Mouse (Mus musculus) midbrain, postnatal 0 days (tissue): Measurements from ENCODE around the gene Traf3ip3. TPM values are rescaled to one million over a fixed set of nuclear protein-coding genes. Genes with fewer than 3 reads are reported as not detected.

Source experiments
- ATAC-seq: fragments of 200-750 bp; cut with Nextera tagmentation; 2 replicates; pipeline ENCODE4 v1.8.0; 2017; ENCODE audit warnings: moderate number of reproducible peaks, mild to moderate bottlenecking, moderate TSS enrichment, moderate library complexity; ENCODE audit not compliant: low FRiP score
- DNase-seq: peaks from one replicate; pipeline ENCODE4 v3.0.0-alpha.2; 2015; ENCODE audit warnings: low spot score
- H3K27ac ChIP-seq: fragments of 300-500 bp; sonication (generic); 2 replicates; pipeline ENCODE4 v1.5.1; 2014; ENCODE audit warnings: low read depth, mild to moderate bottlenecking, low read length, mixed read lengths
- H3K27me3 ChIP-seq: fragments of 300-500 bp; sonication (generic); 2 replicates; pipeline ENCODE4 v1.6.1; 2014; ENCODE audit warnings: low read length, control low read depth, mixed read lengths; ENCODE audit not compliant: insufficient read depth
- H3K36me3 ChIP-seq: fragments of 300-500 bp; sonication (generic); 2 replicates; pipeline ENCODE4 v1.6.1; 2014; ENCODE audit warnings: low read length, control low read depth, mixed read lengths; ENCODE audit not compliant: insufficient read depth
- H3K4me1 ChIP-seq: fragments of 300-500 bp; sonication (generic); 2 replicates; pipeline ENCODE4 v1.6.1; 2014; ENCODE audit warnings: mild to moderate bottlenecking, control low read depth, antibody characterized with exemption, low read length, mixed read lengths; ENCODE audit not compliant: insufficient read depth
- H3K4me2 ChIP-seq: fragments of 300-500 bp; sonication (generic); 2 replicates; pipeline ENCODE4 v1.6.1; 2014; ENCODE audit warnings: low read depth, mild to moderate bottlenecking, low read length, mixed read lengths; ENCODE audit not compliant: poor library complexity, severe bottlenecking
- H3K4me3 ChIP-seq: fragments of 300-500 bp; sonication (generic); 2 replicates; pipeline ENCODE4 v1.5.1; 2014; ENCODE audit warnings: low read depth, mild to moderate bottlenecking, low read length, moderate library complexity
- H3K9ac ChIP-seq: fragments of 300-500 bp; sonication (generic); replicated peaks from 2 replicates; pipeline ENCODE4 v1.6.1; 2014; ENCODE audit warnings: mild to moderate bottlenecking, low read length, moderate library complexity, mixed read lengths; ENCODE audit not compliant: poor library complexity, severe bottlenecking
- H3K9me3 ChIP-seq: fragments of 300-500 bp; sonication (generic); 2 replicates; pipeline ENCODE4 v1.6.1; 2016; ENCODE audit warnings: low read length, control low read depth
- CTCF ChIP-seq: IDR thresholded peaks from 2 replicates; pipeline ENCODE4 v1.5.1; 2016; ENCODE audit warnings: antibody characterized with exemption, mild to moderate bottlenecking
- WGBS: fragments of 180-500 bp; shearing (Covaris S2); extraction: QIAGEN DNeasy Blood & Tissue Kit; methylation state at CpG from one replicate; pipeline ENCODE4 v1.1.7; 2014; 5-methylcytosine and 5-hydroxymethylcytosine counted together
- polyA plus RNA-seq: library from polyadenylated mRNA; unstranded; fragments of >200 nt; fragmentation: Nextera tagmentation; extraction: Ambion mirVana; gene quantifications from 2 replicates; pipeline ENCODE4 v1.2.1, GENCODE M21; 2015
- total RNA-seq: library from RNA; depleted of rRNA; stranded (reverse); fragments of >200 nt; gene quantifications from 2 replicates; pipeline ENCODE4 v1.2.3, GENCODE M21; 2014

Traf3ip3 gene
- total and polyA plus RNA-seq, 2 experiments from 2014 or later, result 1.9 to 2.4 TPM

DNA sequence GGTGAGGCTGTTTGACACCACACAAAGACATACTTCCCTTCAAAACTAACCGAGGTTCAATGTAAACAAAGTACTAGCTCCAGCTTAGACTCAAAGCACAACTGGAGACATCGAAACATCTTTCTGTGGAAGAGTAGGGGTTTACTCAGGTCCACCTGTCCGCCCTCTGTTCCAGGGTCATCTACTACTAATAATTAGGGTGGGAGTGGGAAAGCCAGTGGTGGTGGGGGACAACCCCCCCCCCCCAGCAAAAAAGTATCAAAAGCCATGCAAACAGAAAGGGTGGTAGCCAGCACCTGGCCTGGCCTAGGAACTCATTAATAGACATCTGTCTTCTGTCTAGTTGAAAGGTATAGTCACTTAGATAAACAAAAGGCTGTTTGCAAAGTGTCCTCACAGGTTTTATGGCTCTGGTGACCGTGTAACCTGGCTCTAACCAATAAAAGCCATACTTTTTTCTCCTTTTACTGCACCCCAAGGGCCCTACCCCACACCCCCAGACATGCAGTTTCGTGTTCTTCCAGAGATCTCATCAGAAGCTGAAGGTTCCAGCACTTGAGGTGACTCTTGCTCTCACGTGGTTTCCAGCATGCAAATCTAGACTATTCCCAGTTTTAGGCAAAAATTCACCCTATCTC, 70.1 kb downstream of the Traf3ip3 start:
- WGBS, result 88% methylated on average over 6 of the region's 6 CpGs

DNA sequence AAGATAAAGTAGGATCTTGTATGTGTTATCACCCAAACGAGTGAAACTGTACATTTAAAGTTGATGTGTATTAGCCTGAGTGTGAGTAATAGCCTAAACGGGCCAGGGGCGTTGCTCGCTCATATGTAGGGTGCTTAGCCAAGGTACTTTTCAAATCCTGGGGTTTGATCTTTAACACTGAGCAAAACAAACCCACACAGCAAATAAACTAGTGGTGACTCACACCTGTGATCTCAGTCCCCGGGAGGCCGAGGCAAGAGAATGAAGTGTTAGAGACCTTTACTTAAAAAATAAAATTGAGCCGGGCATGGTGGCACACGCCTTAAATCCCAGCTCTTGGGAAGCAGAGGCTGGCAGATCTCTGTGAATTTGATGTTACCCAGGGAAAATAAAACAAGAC, 70.7 kb downstream of the Traf3ip3 start:
- H3K9me3 ChIP-seq, result no peaks in the 10 kb centered on the region
- no peak for DNase-seq
- no peaks in the 10 kb centered on the region for H3K27me3 ChIP-seq
- H3K9ac ChIP-seq, result peak overlapping the region; percentile 34; the same call in 1 of the 2 replicates
- H3K36me3 ChIP-seq, result peaks cover 11% of the 10 kb centered on the region
- no peak for TF ChIP-seq CTCF
- H3K27ac ChIP-seq, result peak overlapping the region; percentile 77
- WGBS, result 84% methylated on average over 8 of the region's 8 CpGs
- H3K4me2 ChIP-seq, result peak overlapping the region; percentile 38
- peak overlapping the region; percentile 90; the same call in 1 of the 2 replicates for H3K4me3 ChIP-seq
- no peak for ATAC-seq
- 0 out of 2 replicates have a peak, but pooled peaks cover 3% of the 10 kb centered on the region for H3K4me1 ChIP-seq

More for the DNA sequence above, 70.1 kb downstream of the Traf3ip3 start:
- ATAC-seq, result no peak
- H3K4me3 ChIP-seq, result no peak overlapping the region
- no peak overlapping the region for H3K9ac ChIP-seq
- no peak for TF ChIP-seq CTCF
- no peaks in the 10 kb centered on the region for H3K27me3 ChIP-seq
- peaks cover 11% of the 10 kb centered on the region for H3K36me3 ChIP-seq
- no peak overlapping the region for H3K27ac ChIP-seq
- no peak for DNase-seq
- 0 out of 2 replicates have a peak, but pooled peaks cover 3% of the 10 kb centered on the region for H3K4me1 ChIP-seq
- no peaks in the 10 kb centered on the region for H3K9me3 ChIP-seq
- no peak overlapping the region for H3K4me2 ChIP-seq

DNA sequence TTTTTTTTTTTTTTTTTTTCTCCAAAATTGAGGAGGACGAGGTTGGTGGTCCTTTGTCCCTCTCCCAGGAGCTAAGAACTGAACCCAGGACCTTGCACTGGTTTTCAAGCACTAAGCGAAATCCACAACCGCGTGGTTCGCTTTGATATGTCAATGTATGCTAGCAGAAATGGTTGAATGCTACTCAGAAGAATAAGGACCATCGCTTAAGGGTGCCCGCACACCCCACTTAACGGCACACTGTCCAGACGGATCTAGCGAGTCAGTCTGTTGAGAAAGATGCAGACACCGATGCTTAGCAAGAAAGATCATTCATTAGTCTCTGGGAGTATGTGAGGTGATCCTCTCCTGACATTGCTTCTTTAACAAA, 71.1 kb downstream of the Traf3ip3 start:
- H3K9ac ChIP-seq, result peak overlapping the region; percentile 34
- no peaks in the 10 kb centered on the region for H3K27me3 ChIP-seq
- H3K27ac ChIP-seq, result peak overlapping the region; percentile 77
- H3K36me3 ChIP-seq, result peaks cover 11% of the 10 kb centered on the region
- ATAC-seq (peak; percentile 68), DNase-seq (no peak)
- H3K4me2 ChIP-seq, result peak overlapping the region; percentile 38
- no peaks in the 10 kb centered on the region for H3K9me3 ChIP-seq
- WGBS, result 22% methylated on average over 11 of the region's 11 CpGs
- peak overlapping the region; percentile 90 for H3K4me3 ChIP-seq
- H3K4me1 ChIP-seq, result 0 out of 2 replicates have a peak, but pooled peaks cover 3% of the 10 kb centered on the region
- no peak for TF ChIP-seq CTCF

DNA sequence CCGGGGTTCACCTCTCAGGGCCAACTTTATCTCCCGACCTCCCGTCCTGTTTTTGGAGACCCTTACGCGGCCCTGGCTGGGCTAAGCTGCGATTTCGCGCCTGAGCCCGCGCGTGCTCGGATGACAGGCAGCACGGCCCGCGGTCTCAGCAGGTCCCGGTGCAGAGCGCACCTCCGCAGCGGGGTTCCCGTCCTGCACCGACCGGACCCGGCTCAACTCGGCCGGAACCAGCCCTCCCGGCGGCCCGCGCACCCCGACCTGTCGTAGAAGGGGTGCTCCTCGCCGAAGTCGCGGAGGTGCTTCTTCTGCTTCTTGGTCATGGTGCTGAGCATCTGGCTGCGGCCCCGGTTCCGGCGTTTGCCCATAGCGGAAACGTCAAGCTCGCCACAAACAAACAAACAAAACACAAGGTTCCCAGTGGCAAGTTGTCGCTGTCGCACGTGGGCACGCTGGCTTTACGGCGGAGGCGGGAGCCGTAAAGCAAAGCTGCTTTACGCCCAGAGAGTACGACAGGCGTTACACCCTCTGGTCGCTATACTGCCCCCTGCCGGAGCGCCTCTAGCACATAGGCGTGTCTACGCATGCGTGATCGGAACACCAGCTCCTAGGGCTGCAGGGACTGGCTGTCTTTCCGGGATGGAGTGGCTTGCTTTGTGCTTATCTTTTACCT, 71.6 kb downstream of the Traf3ip3 start, which contains the start of gene Diexf:
Gene Diexf (minus strand): TSS at position 487 of the 670 bp plus-strand sequence.
- peaks cover 11% of the 10 kb centered on the region for H3K36me3 ChIP-seq
- H3K27me3 ChIP-seq, result no peaks in the 10 kb centered on the region
- H3K4me1 ChIP-seq, result 0 out of 2 replicates have a peak, but pooled peaks cover 3% of the 10 kb centered on the region
- no peaks in the 10 kb centered on the region for H3K9me3 ChIP-seq
- H3K27ac ChIP-seq, result peak within 1 kb of the TSS; percentile 77
- under 1% methylated on average over 61 of the region's 61 CpGs for WGBS
- peak; percentile 92 for ATAC-seq
- DNase-seq, result peak; percentile 99
- H3K9ac ChIP-seq, result peak within 1 kb of the TSS; percentile 76
- peak within 1 kb of the TSS; percentile 57 for H3K4me2 ChIP-seq
- peak within 1 kb of the TSS; percentile 90 for H3K4me3 ChIP-seq
- peak; percentile 98 for TF ChIP-seq CTCF

DNA sequence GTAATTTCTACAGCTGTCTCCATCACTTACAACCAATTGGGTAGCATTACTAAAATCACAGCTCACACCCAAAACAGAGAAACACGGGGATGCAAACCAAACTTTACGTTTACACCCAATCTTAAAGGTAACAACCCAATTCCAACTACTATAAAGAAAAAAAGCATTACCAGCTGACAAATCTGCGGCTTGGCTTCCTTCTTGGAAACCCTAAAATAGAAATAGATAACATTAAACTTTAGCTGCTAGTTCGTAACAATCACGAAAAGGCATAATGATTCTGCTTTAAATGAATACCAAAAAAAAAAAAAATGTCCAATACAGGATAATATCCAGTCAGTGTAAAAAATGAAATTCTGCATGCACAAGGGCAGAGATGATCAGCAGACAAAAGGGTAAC, 72.2 kb downstream of the Traf3ip3 start:
- no peak for DNase-seq
- H3K9ac ChIP-seq, result peak overlapping the region; percentile 76

DNA sequence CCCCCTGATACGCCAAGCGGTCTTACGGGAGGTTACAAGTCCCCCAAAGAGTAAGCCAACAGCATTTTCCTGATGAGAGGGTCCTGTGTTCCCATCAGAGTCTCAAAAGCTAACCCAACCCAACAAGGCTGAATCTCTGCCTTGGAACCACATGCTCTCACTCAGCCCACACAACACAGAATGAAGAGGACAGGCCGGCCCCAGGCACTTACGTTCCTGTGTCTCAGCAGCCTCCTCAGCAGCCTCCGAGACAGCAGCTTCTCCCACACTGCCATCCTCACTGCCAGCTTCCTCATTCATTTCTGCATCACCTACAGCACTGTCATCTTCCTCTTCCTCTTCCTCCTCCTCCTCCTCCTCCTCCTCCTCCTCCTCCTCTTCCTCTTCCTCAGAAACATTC, 73.4 kb downstream of the Traf3ip3 start:
- no peak overlapping the region for H3K4me3 ChIP-seq
- DNase-seq, result no peak
- WGBS, result 91% methylated on average over 6 of the region's 6 CpGs
- H3K4me2 ChIP-seq, result no peak overlapping the region
- no peaks in the 10 kb centered on the region for H3K27me3 ChIP-seq
- H3K4me1 ChIP-seq, result 0 out of 2 replicates have a peak, but pooled peaks cover 3% of the 10 kb centered on the region
- no peaks in the 10 kb centered on the region for H3K9me3 ChIP-seq
- no peak overlapping the region for H3K27ac ChIP-seq
- H3K9ac ChIP-seq, result no peak overlapping the region
- peaks cover 18% of the 10 kb centered on the region for H3K36me3 ChIP-seq
- no peak for ATAC-seq
- no peak for TF ChIP-seq CTCF

More for the DNA sequence above, 72.2 kb downstream of the Traf3ip3 start:
- Histone ChIP-seq H3K27me3 (no peaks in the 10 kb centered on the region), H3K9me3 (no peaks in the 10 kb centered on the region), H3K27ac (no peak overlapping the region), H3K36me3 (peaks cover 11% of the 10 kb centered on the region), H3K4me2 (peak overlapping the region; percentile 57), H3K4me3 (peak overlapping the region; percentile 90), H3K4me1 (0 out of 2 replicates have a peak, but pooled peaks cover 3% of the 10 kb centered on the region)
- no peak for ATAC-seq
- no peak for TF ChIP-seq CTCF
- WGBS, result 33% methylated on average over 5 of the region's 5 CpGs
